Mouse (Mus musculus): Measurements from ENCODE around the gene B3galt5. TPM values are rescaled to one million over a fixed set of nuclear protein-coding genes. Genes with fewer than 3 reads are reported as not detected.
A peak's percentile ranks its signal among the peaks of the same experiment; 100 is the strongest.

The B3galt5 gene
- total RNA-seq, 2 experiments from 2014 or later = 0.16 to 0.26 TPM

DNA sequence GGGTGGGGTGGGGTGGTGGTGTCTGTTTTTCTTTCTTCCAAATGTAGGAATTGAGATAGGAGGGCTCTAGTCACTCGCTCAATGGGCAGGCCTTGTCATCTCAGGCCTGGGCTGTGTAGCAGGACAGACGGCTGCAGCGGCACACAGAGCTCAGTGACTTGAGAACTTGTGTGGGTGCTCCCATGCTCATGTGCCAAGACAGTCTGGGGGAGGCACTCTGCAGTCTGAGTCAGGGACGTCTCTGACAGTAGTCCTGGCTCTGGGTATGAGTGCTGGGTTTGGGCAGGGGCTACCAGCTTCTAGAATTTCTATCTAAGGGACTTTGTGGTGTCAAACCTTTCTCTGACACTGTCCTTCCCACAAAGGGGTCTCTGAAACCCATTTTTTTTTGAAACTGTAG is 106.3 kb downstream of the B3galt5 start:
- no peak for DNase-seq

DNA sequence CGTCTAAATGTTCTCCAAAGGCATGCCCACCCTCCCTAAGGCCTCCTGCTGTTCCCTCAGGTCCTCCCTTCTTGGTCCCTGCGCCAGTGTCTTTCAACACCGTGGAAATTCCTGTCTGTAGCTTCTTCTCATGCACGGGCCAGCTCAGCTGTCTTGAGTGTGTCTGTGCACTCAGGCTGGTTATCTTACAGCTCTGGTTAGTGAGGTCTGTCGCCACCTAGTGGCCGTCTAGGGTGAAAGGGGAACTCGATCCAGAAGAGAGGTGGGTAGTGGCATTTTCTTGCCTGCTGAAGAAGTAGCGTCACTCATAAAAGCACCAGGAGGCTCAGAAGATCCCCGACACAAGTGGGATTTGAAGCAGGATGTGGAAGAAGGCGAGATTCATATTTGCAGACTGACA is 109.5 kb downstream of the B3galt5 start:
- DNase-seq = peak; percentile 80

DNA sequence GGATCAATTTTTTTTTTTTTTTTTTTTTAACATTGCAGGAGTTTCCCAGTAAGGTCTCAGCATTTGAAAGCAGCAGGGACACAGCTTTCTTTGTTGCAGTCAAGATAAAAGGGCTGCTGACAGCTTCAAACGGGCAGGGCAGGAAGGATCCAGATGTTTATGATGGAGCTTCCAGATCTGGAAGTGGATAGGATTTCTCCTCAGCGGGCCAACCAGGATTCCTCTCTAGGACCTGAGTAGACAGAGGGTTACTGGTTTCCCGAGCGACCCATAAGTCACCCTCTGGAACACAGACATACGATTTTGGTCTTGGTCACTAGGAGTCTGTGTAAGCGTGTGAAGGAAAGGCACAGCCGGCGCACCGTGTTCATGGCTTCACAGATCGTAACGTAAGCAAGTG is 112.5 kb downstream of the B3galt5 start:
- no peak for DNase-seq

DNA sequence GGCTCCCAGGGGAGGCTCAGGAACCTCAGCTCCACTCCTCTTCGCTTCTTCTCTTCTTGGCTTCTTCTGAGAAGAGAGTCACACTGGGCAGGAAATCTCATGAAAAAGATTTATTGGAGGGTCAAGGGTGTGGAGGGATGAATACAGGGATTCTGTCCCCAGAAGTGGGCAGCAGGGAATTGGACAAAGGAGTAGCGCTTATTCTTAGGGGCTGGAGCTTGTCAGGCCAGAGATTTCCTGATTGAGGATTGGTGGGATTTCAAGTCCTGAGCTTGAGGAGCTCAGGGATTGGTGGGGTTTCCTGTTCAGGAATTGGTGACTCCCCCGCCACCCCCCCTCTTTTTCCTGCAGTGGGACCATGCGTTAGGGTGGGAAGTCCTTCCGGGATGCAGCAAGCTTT is 113.2 kb downstream of the B3galt5 start:
- DNase-seq = no peak

DNA sequence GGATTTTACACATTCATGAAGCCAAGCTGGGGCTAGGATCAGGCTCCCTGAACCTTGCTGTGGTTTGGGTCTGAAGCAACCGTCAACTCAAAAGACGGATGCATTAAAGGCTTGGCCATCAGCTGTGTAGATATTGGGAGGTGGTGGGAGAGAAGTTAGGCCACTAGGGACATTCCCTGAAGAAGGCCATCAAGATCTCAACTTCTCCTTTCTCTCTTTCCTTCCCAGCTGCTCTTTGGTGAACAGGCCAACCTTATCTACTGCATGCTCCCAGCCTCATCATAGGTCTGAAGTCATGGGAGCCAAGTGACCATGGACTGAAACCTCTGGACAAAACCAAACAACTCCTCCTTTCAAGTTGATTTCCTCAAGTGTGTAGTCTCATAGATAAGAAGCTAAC is 115.9 kb downstream of the B3galt5 start:
- DNase-seq = no peak

DNA sequence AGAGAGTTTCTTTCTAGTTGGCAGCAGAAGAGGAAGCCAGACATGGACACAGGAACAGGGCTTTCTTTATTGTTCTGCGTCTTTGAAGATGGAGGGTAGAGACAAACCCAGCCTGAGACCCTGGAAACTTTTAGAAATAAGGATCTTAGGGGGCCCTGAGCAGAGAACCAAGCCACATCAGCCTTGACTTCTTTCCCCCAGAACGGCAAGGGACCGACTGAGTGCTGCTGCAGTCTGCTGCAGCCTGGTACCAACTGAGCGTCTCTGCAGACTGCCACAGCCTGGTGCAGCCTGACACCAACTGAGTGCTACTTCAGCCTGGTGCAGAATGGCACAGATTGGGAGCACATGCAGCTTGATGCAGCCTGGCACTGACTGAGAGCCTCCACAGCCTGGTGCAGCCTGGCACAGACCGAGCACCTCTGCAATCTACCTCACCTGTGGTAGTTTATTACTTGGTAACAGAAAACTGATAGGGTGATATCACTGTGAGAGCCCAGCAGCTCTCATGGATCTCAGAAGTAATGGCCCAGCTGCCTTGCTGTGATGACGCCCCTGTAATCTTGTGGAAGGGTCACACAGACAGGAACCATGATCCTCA is 117.8 kb downstream of the B3galt5 start:
- no peak for DNase-seq

DNA sequence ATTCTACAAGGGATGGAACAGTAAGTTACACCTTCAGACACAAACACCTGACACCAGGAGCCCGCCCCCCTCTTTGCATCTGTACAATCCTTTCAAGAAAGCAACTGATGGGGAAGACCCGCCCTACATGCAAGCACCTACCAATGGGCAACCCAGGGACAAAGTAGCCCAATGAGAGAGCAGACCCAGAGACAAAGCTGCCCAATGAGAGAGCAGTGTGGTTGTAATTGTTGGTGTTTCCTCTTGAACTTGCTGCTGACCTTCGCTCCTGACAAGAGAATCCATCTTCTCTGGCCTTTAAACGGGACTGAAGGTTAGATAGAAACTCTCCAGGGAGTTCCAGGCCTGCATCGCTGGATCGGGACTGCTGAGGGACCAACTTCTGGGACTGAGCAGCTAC is 118.4 kb downstream of the B3galt5 start:
- no peak for DNase-seq

DNA sequence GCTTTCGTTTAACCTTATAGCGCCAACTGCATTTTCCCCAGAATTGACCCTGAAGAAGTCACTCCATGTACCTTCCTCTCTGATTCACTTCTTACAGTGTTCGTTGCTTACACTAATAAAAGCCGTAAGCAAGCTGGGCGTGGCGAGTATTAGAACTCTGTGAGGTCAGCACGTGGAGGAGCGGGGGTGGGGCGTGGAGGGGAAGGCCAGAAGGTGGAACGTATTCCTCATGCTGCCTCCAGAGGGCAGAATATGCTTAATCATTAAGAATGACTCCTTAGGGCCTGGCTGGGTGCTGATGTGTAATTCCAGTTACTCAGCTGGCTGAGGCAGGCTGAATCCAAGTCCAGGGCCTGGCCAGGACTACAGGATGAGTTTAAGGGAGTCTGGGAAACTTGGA is 122.3 kb downstream of the B3galt5 start:
- peak; percentile 34 for DNase-seq

DNA sequence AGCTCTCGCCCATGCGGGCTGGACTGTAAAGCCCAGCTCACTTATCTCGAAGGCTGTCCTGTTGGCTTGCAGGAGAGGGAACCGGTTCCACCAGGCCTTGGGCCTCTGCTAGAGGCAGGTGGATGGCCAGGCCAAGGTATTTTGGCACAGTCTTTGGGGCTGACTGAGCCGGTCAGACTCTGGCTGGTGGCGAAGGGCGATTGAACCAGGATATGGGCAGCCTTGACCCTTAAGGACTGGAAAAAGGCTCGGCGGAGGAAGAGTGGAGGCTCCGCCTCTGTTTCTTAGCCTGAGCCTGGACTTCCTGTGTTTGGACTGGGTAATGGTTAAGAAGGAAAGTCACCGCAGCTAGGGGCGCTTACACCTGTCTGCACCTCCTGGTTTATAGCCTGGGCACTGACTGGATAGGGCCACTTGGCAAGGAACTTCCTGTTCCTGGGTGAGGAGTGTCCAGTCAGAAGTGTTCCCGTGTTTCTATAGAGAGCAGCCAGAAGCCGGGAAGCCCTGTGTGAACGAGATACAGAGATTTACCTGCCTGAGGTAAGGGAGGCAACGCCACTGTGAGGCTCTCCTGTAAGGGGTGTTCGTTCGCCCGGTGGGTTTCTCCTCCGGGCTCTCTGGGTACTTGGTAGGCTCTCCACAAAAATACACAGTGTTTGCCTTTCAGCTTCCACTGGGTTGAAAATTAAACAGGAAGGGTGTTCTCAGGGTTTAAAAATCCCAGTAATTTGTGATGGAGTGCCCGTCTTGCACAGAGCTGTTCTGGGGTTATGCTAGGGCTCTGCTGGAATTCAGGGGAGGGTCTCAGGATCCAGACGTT is 125.9 kb downstream of the B3galt5 start:
- DNase-seq = no peak

DNA sequence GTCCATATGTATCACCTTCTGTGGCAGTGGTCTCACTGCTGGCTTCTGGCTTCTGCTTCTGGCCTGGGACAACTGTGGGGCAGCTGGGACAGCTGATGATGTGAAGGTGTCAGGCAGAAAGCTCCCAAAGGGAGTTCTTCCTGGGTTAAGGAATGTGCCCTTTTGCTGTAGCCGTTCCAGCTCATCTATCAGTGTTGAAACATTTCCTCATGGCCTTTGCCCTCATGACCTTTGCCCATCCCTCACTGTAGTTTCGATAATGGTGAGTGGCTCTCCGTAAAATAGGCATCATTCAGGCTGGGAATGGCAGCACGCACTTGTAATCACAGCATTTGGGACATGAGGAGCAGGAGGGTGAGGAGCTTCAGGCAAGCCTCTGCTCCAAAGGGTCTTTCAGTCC is 127.3 kb downstream of the B3galt5 start:
- no peak for DNase-seq

DNA sequence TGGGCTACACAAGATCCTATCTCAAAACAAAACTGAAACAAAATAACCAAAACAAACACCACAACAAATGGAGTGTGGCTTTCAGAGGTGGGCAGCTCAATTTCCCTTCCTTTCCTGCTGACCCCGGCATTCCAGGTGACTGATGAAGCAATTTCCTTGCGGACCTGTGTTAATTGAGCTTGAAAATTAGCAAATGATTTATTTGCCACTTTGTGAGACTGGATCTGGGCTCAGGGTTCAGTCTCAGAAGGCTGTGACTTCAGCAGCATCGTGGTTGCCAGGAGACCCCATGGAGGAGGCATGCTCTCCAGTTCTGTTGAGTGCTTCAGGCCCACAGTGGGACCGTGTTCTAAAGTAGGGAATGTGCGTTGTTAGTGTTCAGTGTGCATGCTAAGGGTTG is 127.7 kb downstream of the B3galt5 start:
- no peak for DNase-seq

DNA sequence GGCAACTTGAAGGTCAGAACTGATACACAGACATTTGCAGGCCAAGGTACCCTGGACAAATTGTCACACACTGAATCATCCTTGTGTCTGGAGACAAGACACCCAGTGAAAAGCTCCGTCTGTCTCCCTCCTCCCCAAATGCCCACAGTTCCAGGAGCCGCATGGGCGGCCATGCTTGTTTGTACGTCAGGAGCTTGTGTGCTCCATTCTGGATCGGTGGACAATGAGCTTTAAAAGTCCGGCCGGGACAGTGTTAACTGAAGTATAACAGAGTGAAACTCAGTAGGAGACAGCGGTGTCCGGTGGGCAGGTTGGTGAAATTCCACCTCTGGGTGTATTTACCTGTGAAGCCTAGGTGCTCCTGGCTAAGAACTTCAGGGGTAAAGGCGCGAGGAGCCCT is 129.3 kb downstream of the B3galt5 start:
- DNase-seq = no peak

Other genes starting within 250 kb of the B3galt5 start
- 10 to 100 TPM; 17.5 to 19.4 TPM for gene Psmg1, start 244.8 kb upstream of the B3galt5 start, total RNA-seq (2021)
- 10 to 100 TPM; 86.5 to 98.7 TPM for gene Brwd1, start 153.3 kb upstream of the B3galt5 start, total RNA-seq (2021)
- gene Hmgn1, start 108.1 kb upstream of the B3galt5 start, total RNA-seq (2021) = 100 to 1,000 TPM in 1 of 2 experiments, 10 to 100 TPM in 1; 89.4 to 103 TPM
- 10 to 100 TPM in 1 of 2 experiments, 1 to 10 TPM in 1; 9.6 to 12.1 TPM for gene Wrb, start 90.4 kb upstream of the B3galt5 start, total RNA-seq (2021)
- gene Lca5l, start 43.5 kb upstream of the B3galt5 start, total RNA-seq (2021) = 1 to 10 TPM; 1.2 to 1.5 TPM
- 100 to 1,000 TPM; 810 to 907 TPM for gene Sh3bgr, start 35.4 kb upstream of the B3galt5 start, total RNA-seq (2021)
- under 1 TPM in 1 of 2 experiments, not detected in 1; 0.75 TPM for gene Itgb2l, start 207.8 kb downstream of the B3galt5 start, total RNA-seq (2021)
- gene Pcp4, start 231.8 kb downstream of the B3galt5 start, total RNA-seq (2021) = 1 to 10 TPM in 1 of 2 experiments, not detected in 1; 2.4 TPM